Mouse (Mus musculus) lung, adult 2 months (tissue): ENCODE data around the gene Pgs1.

Experiments used
- CTCF ChIP-seq: fragments of 200-500 bp; IDR thresholded peaks from 2 replicates; pipeline ENCODE4 v1.5.1; 2011; ENCODE audit warnings: mild to moderate bottlenecking, low read length, control low read depth; ENCODE audit not compliant: insufficient read depth
- POLR2A ChIP-seq: fragments of 200-500 bp; IDR thresholded peaks from 2 replicates; pipeline ENCODE4 v1.6.1; 2011; ENCODE audit warnings: low read depth, mild to moderate bottlenecking, control low read depth, low read length, borderline replicate concordance; ENCODE audit errors: extremely low read depth

- no peak for TF ChIP-seq CTCF
- no peak for TF ChIP-seq POLR2A
These were observed 8.4 kb downstream of the Pgs1 start for GRCm38 (mm10) chr11:117994250-117995057.
